In genomic region chr5:142431811-142432434, GRCm38 (mm10) we compare ENCODE assay signal across 13 mouse cellular contexts. TPM values are rescaled to one million over a fixed set of nuclear protein-coding genes. Genes with fewer than 3 reads are reported as not detected.
DNase-seq lines count a peak whose midpoint lies in the region; ATAC-seq and TF ChIP-seq lines count a peak whose summit lies in the region.
"Had no signal": no experiment of that assay in that cellular context is flagged by ENCODE, and none has a peak within 500 bp of the region (broad histone marks: within the 10 kb centered on the region; RNA-seq: fewer than 3 reads in every experiment).

No protein-coding gene starts in this region.

- no peak overlapping the region for H3K4me3 ChIP-seq in heart, embryonic 13.5 days
- no peak overlapping the region for H3K4me3 ChIP-seq in embryonic facial prominence, embryonic 11.5 days (ENCODE audit: low read depth, low read length)
- no peak overlapping the region for H3K4me3 ChIP-seq in limb, embryonic 14.5 days (replicated peaks; ENCODE audit: low read length)
- H3K4me3 ChIP-seq: neural tube, embryonic 12.5 days had no signal

- H3K27me3 ChIP-seq in heart, embryonic 13.5 days (replicated peaks): no peaks in the 10 kb centered on the region
- H3K27me3 ChIP-seq in embryonic facial prominence, embryonic 11.5 days (ENCODE audit: control insufficient read depth, insufficient read depth, low read length): no peaks in the 10 kb centered on the region
- H3K27me3 ChIP-seq in limb, embryonic 14.5 days (ENCODE audit: control insufficient read depth, insufficient read depth, low read length): no peaks in the 10 kb centered on the region
- H3K27me3 ChIP-seq: CH12.LX; neural tube, embryonic 12.5 days had no signal

- H3K4me2 ChIP-seq in heart, embryonic 13.5 days: no peak overlapping the region
- H3K4me2 ChIP-seq in embryonic facial prominence, embryonic 11.5 days (ENCODE audit: low read depth, low read length): no peak overlapping the region
- no peak overlapping the region for H3K4me2 ChIP-seq in limb, embryonic 14.5 days (replicated peaks; ENCODE audit: low read depth, low read length, severe bottlenecking)
- H3K4me2 ChIP-seq: neural tube, embryonic 12.5 days had no signal

- peaks cover 26% of the 10 kb centered on the region for H3K36me3 ChIP-seq in heart, embryonic 13.5 days
- H3K36me3 ChIP-seq in embryonic facial prominence, embryonic 11.5 days (replicated peaks; ENCODE audit: control insufficient read depth, insufficient read depth, low read depth, low read length): peaks cover 12% of the 10 kb centered on the region; the same call in 1 of the 2 replicates
- peaks cover 30% of the 10 kb centered on the region for H3K36me3 ChIP-seq in limb, embryonic 14.5 days (ENCODE audit: control insufficient read depth, insufficient read depth, low read length)

- DNase-seq in heart, postnatal 10 days: no peak
- peak; percentile 47 for DNase-seq in 3134 (ENCODE audit: extremely low read depth, insufficient read length, low spot score)
- DNase-seq in embryonic facial prominence, embryonic 11.5 days (ENCODE audit: low spot score): no peak
- DNase-seq in limb, embryonic 14.5 days (ENCODE audit: low spot score): peak; percentile 47
- no peak for DNase-seq in urinary bladder, adult 18-20 months (ENCODE audit: low spot score in 2 of 2)
- DNase-seq in right cerebral cortex, postnatal 36 days (ENCODE audit: low spot score in 2 of 2): no peak
- DNase-seq in spleen, postnatal 14 days (ENCODE audit: low spot score in 2 of 2): no peak
- DNase-seq: cerebellum, adult 18-20 months; thymus, postnatal 4 days had no signal

- ATAC-seq in heart, embryonic 13.5 days (ENCODE audit: extremely low read depth, insufficient number of reproducible peaks, low FRiP score, low TSS enrichment): no peak
- no peak for ATAC-seq in embryonic facial prominence, embryonic 11.5 days (replicated peaks; ENCODE audit: insufficient number of reproducible peaks, low FRiP score, low TSS enrichment, low read depth)
- peak; percentile 37; the same call in 1 of the 2 replicates for ATAC-seq in limb, embryonic 14.5 days (ENCODE audit: low FRiP score, low read depth)

- no peaks in the 10 kb centered on the region for H3K9me3 ChIP-seq in heart, embryonic 13.5 days
- no peaks in the 10 kb centered on the region for H3K9me3 ChIP-seq in embryonic facial prominence, embryonic 11.5 days (replicated peaks; ENCODE audit: control insufficient read depth, low read length)
- H3K9me3 ChIP-seq in limb, embryonic 14.5 days (ENCODE audit: control insufficient read depth, low read length): no peaks in the 10 kb centered on the region
- H3K9me3 ChIP-seq: neural tube, embryonic 12.5 days had no signal

- WGBS in heart, embryonic 13.5 days: 64% methylated on average over 9 of the region's 9 CpGs
- whole genome bisulfite sequencing in embryonic facial prominence, embryonic 11.5 days: 66% methylated on average over 9 of the region's 9 CpGs
- WGBS in limb, embryonic 14.5 days: 81% methylated on average over 9 of the region's 9 CpGs

- no peak for TF ChIP-seq POLR2A in limb, embryonic 14.5 days (IDR thresholded peaks at IDR 0.05; ENCODE audit: borderline replicate concordance, extremely low read depth, insufficient read depth, insufficient read length)

- intact Hi-C loops in heart, postnatal 10 days (cut with DNase I): no loop called here

- H3K4me1 ChIP-seq in heart, embryonic 13.5 days: peaks cover 50% of the 10 kb centered on the region
- H3K4me1 ChIP-seq in embryonic facial prominence, embryonic 11.5 days (ENCODE audit: control insufficient read depth, insufficient read depth, low read length): peaks cover 5% of the 10 kb centered on the region; the same call in 1 of the 2 replicates
- no peaks in the 10 kb centered on the region; the same call in 1 of the 2 replicates for H3K4me1 ChIP-seq in limb, embryonic 14.5 days (ENCODE audit: control insufficient read depth, insufficient read depth, low read length)

- 0 out of 2 replicates have a peak overlapping the region, but pooled peaks have one; percentile 2 for H3K9ac ChIP-seq in heart, embryonic 13.5 days
- H3K9ac ChIP-seq in embryonic facial prominence, embryonic 11.5 days (replicated peaks; ENCODE audit: low read length): no peak overlapping the region
- H3K9ac ChIP-seq in limb, embryonic 14.5 days (ENCODE audit: low read depth, low read length, severe bottlenecking): no peak overlapping the region
- H3K9ac ChIP-seq: neural tube, embryonic 12.5 days had no signal

- H3K27ac ChIP-seq in heart, embryonic 13.5 days (replicated peaks): no peak overlapping the region
- H3K27ac ChIP-seq in embryonic facial prominence, embryonic 11.5 days (replicated peaks; ENCODE audit: low read depth, low read length): 0 out of 2 replicates have a peak overlapping the region, but pooled peaks have one; percentile 4
- no peak overlapping the region; the same call in 1 of the 2 replicates for H3K27ac ChIP-seq in limb, embryonic 14.5 days (replicated peaks; ENCODE audit: low read depth, low read length)
- H3K27ac ChIP-seq: macrophage; neural tube, embryonic 12.5 days had no signal

RNA-seq across cellular contexts. Expression of gene Foxk1, which starts 30.6 kb away (rescaled TPM):
- polyA plus RNA-seq in heart, embryonic 13.5 days (2015; fragmentation: Nextera tagmentation; extraction: Ambion mirVana): 3.4 and 4.3 TPM in 2 replicates
- 10 to 100 TPM; 16.8 to 19.0 TPM for total RNA-seq in heart, postnatal 10 days (2021)
- polyA plus RNA-seq in embryonic facial prominence, embryonic 11.5 days (2014; fragmentation: Nextera tagmentation; extraction: Ambion mirVana): 2.9 and 3.4 TPM in 2 replicates
- 18.6 and 22.1 TPM in 2 replicates for polyA plus RNA-seq in limb, embryonic 14.5 days (2012; rRNA removed)
- 6.0 and 6.7 TPM in 2 replicates for polyA plus RNA-seq in limb, embryonic 14.5 days (2014; fragmentation: Nextera tagmentation; extraction: Ambion mirVana)

RNA-seq across cellular contexts. Expression of gene Ap5z1, which starts 31.8 kb away (rescaled TPM):
- 6.9 and 7.4 TPM in 2 replicates for polyA plus RNA-seq in heart, embryonic 13.5 days (2015; fragmentation: Nextera tagmentation; extraction: Ambion mirVana)
- 1 to 10 TPM; 6.4 to 8.1 TPM for total RNA-seq in heart, postnatal 10 days (2021)
- 5.5 and 8.0 TPM in 2 replicates for polyA plus RNA-seq in embryonic facial prominence, embryonic 11.5 days (2014; fragmentation: Nextera tagmentation; extraction: Ambion mirVana)
- 23.2 and 28.5 TPM in 2 replicates for polyA plus RNA-seq in limb, embryonic 14.5 days (2012; rRNA removed)
- polyA plus RNA-seq in limb, embryonic 14.5 days (2014; fragmentation: Nextera tagmentation; extraction: Ambion mirVana): 8.8 and 9.6 TPM in 2 replicates

Comparison
In these comparisons a context has a peak if more than half of its experiments do, and no peak if none do; other contexts are left out.
1. DNase-seq: peak in 3134 (single experiment) and limb, embryonic 14.5 days (single experiment); none in heart, postnatal 10 days (0 of 2), embryonic facial prominence, embryonic 11.5 days (single experiment), urinary bladder, adult 18-20 months (0 of 2), right cerebral cortex, postnatal 36 days (0 of 2) and spleen, postnatal 14 days (0 of 2).